Mouse (Mus musculus): Measurements from ENCODE around the gene Trim30d.

DNA sequence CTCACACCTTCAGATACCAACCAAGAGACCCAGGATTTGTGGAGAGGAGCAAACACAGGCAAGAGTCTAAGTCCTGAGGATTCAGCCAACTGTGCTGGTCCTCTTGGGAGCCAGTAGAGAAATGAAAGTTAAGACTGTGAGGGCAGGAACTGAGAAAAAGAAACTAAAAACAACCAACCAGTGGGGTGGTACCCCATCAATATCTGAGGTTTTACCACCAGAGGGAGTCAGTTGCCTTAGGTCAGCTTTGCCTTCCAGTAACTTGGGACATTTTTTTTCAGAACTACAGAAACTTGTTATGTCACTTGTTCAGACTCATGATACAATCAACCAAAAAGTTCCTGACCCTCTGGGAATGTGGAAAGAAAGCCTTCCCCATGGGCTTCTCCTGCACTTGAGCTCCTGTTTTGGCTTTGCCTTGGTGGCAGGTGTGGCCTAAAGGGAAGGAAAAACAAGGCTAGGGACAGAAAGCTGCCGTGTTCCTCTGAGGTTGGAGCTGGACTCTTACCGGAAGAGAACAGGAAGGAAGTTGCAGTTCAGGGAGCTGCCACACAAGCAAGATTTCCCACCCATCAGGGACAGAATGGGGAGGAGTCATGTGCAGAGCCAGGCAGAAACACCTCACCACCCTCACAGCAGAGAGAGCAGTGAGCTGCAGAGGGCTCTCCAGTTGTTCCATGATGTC is 61.5 kb downstream of the Trim30d start:
- TF ChIP-seq POLR2A (IDR thresholded peaks at IDR 0.05; ENCODE audit: borderline replicate concordance, low read depth, low read length) (no peak), CTCF (IDR thresholded peaks at IDR 0.05; ENCODE audit: low read depth, low read length) (no peak)
